Mouse (Mus musculus) liver, embryonic 16.5 days (tissue): ENCODE results near the gene Zbtb40. TPM values are rescaled to one million over a fixed set of nuclear protein-coding genes. Genes with fewer than 3 reads are reported as not detected.

Experiments
- ATAC-seq: fragments of 200-750 bp; cut with Nextera tagmentation; 2 replicates; pipeline ENCODE4 v1.8.0; 2017; ENCODE audit warnings: low read depth, mild to moderate bottlenecking, moderate number of reproducible peaks, moderate library complexity
- H3K27ac ChIP-seq: fragments of 300-500 bp; sonication (generic); 2 replicates; pipeline ENCODE4 v1.5.1; 2014; ENCODE audit warnings: mild to moderate bottlenecking, low read length
- H3K27me3 ChIP-seq: fragments of 300-500 bp; sonication (generic); 2 replicates; pipeline ENCODE4 v1.6.1; 2014; ENCODE audit warnings: low read depth, low read length, mixed read lengths; ENCODE audit not compliant: control insufficient read depth, insufficient read depth
- H3K36me3 ChIP-seq: fragments of 300-500 bp; sonication (generic); 2 replicates; pipeline ENCODE4 v1.6.1; 2014; ENCODE audit warnings: mild to moderate bottlenecking; ENCODE audit not compliant: control insufficient read depth, insufficient read depth
- H3K4me1 ChIP-seq: fragments of 300-500 bp; sonication (generic); 2 replicates; pipeline ENCODE4 v1.6.1; 2014; ENCODE audit warnings: low read depth, low read length, mixed read lengths; ENCODE audit not compliant: control insufficient read depth
- H3K4me2 ChIP-seq: fragments of 300-500 bp; sonication (generic); 2 replicates; pipeline ENCODE4 v1.6.1; 2014; ENCODE audit warnings: low read depth, low read length, mixed read lengths
- H3K4me3 ChIP-seq: fragments of 300-500 bp; sonication (generic); 2 replicates; pipeline ENCODE4 v1.5.1; 2014; ENCODE audit warnings: low read depth, mild to moderate bottlenecking, low read length
- H3K9ac ChIP-seq: fragments of 300-500 bp; sonication (generic); 2 replicates; pipeline ENCODE4 v1.6.1; 2014; ENCODE audit warnings: low read depth, low read length
- H3K9me3 ChIP-seq: fragments of 300-500 bp; sonication (generic); replicated peaks from 2 replicates; pipeline ENCODE4 v1.6.1; 2016; ENCODE audit warnings: low read length; ENCODE audit not compliant: control insufficient read depth
- whole genome bisulfite sequencing: fragments of 180-500 bp; shearing (Covaris S2); extraction: QIAGEN DNeasy Blood & Tissue Kit; methylation state at CpG from one replicate; pipeline ENCODE4 v1.1.7; 2014; ENCODE audit not compliant: insufficient replicate concordance; 5-methylcytosine and 5-hydroxymethylcytosine counted together
- polyA plus RNA-seq: library from polyadenylated mRNA; unstranded; fragments of >200 nt; fragmentation: Nextera tagmentation; extraction: Ambion mirVana; gene quantifications from 2 replicates; pipeline ENCODE4 v1.2.1, GENCODE M21; 2015

Gene Zbtb40
- polyA plus RNA-seq, 1 experiment from 2014 or later: 1.6 TPM

DNA sequence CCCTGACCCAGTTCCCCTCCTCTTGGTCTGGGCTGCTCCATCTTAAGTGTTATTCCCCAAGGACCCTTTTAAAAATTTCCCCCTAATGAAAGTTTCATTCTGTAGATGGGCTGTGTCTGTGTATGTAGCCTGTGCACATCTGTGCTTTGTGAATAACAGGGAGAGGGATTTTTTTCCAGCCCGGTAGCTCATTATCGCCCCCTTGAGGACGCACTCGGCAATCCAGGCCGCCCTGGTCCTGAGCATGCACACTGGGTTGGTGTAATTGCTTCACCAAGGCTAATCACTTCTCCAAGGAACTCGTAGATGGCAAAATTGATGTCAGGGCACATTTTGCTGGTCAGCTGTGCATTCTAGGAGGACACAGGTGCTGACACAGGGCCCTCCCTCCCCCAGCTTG lies 77.7 kb downstream of the Zbtb40 start:
- WGBS: 3% methylated on average over 6 of the region's 6 CpGs
- ATAC-seq: no peak
- no peak overlapping the region for H3K4me3 ChIP-seq
- peaks cover 17% of the 10 kb centered on the region for H3K27me3 ChIP-seq
- no peak overlapping the region for H3K27ac ChIP-seq
- H3K4me2 ChIP-seq: no peak overlapping the region
- no peaks in the 10 kb centered on the region for H3K9me3 ChIP-seq
- no peaks in the 10 kb centered on the region for H3K36me3 ChIP-seq
- no peak overlapping the region for H3K9ac ChIP-seq
- no peaks in the 10 kb centered on the region for H3K4me1 ChIP-seq

- no peak overlapping the region for H3K9ac ChIP-seq
- H3K27ac ChIP-seq: no peak overlapping the region
- H3K36me3 ChIP-seq: no peaks in the 10 kb centered on the region
- H3K27me3 ChIP-seq: peaks cover 21% of the 10 kb centered on the region
- no peak for ATAC-seq
- H3K4me1 ChIP-seq: no peaks in the 10 kb centered on the region
- no peak overlapping the region for H3K4me3 ChIP-seq
- no peaks in the 10 kb centered on the region for H3K9me3 ChIP-seq
- no peak overlapping the region for H3K4me2 ChIP-seq
- 33% methylated on average over 16 of the region's 16 CpGs for WGBS
Measured at GRCm38 (mm10) chr4:136969503-136970276, 78.9 kb downstream of the Zbtb40 start.

DNA sequence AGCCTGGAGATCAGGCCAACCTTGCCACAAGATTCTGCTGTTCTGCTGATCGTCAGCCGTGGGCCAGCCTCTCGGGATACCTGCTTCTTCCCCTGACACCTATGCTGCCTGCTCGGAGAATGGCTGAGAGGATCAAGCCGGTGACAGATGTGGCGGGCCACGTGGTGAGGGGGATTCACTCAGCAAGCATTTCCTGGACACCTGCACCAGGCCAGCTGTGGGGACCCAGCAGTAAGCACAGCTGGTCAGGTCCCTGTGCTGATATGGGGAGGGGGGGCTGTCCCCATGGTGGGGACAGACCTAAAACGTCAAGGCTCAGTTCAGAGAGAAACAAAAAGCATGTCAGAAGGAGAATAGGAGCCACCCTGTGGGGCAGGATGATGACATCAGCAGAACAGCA lies 79.5 kb downstream of the Zbtb40 start:
- Histone ChIP-seq H3K9ac (no peak overlapping the region), H3K27me3 (peaks cover 21% of the 10 kb centered on the region), H3K4me1 (no peaks in the 10 kb centered on the region), H3K4me3 (no peak overlapping the region), H3K27ac (no peak overlapping the region), H3K9me3 (no peaks in the 10 kb centered on the region), H3K36me3 (no peaks in the 10 kb centered on the region), H3K4me2 (no peak overlapping the region)
- 42% methylated on average over 8 of the region's 8 CpGs for WGBS
- ATAC-seq: no peak

DNA sequence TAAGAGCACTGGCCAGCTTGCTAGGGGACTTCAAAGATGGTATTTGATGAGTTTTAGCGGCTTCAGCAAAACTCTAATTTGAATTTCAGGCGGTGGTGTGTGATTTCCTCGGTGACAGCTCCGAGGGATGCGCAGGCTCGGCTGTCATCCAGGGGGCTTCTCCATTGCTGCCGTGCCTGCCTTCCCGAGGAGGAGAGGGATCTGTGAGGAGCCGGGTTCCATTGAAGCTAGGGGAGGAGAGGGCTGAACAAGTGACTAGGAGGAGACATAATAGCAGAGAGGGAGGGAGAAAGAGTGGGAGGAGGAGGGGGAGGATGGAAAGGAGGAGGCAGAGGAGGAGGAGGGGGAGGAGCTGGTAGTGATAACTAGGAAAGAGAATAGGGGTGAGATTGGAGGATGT lies 81.1 kb downstream of the Zbtb40 start:
- H3K27me3 ChIP-seq: peaks cover 21% of the 10 kb centered on the region
- no peak overlapping the region for H3K4me2 ChIP-seq
- H3K27ac ChIP-seq: no peak overlapping the region
- no peak overlapping the region for H3K9ac ChIP-seq
- H3K4me3 ChIP-seq: no peak overlapping the region
- no peaks in the 10 kb centered on the region for H3K36me3 ChIP-seq
- no peaks in the 10 kb centered on the region for H3K9me3 ChIP-seq
- H3K4me1 ChIP-seq: no peaks in the 10 kb centered on the region
- no peak for ATAC-seq
- WGBS: 22% methylated on average over 9 of the region's 9 CpGs

- no peaks in the 10 kb centered on the region for H3K4me1 ChIP-seq
- no peak overlapping the region for H3K4me3 ChIP-seq
- H3K27ac ChIP-seq: no peak overlapping the region
- no peaks in the 10 kb centered on the region for H3K36me3 ChIP-seq
- H3K9ac ChIP-seq: no peak overlapping the region
- no peak for ATAC-seq
- no peaks in the 10 kb centered on the region for H3K9me3 ChIP-seq
- H3K27me3 ChIP-seq: peaks cover 21% of the 10 kb centered on the region
- no peak overlapping the region for H3K4me2 ChIP-seq
- 38% methylated on average over 16 of the region's 16 CpGs for WGBS
Measured at GRCm38 (mm10) chr4:136966493-136967390, 81.9 kb downstream of the Zbtb40 start.

- Histone ChIP-seq H3K36me3 (no peaks in the 10 kb centered on the region), H3K27me3 (peaks cover 27% of the 10 kb centered on the region), H3K4me1 (no peaks in the 10 kb centered on the region), H3K9ac (no peak overlapping the region), H3K27ac (no peak overlapping the region), H3K4me2 (no peak overlapping the region), H3K4me3 (no peak overlapping the region), H3K9me3 (no peaks in the 10 kb centered on the region)
- whole genome bisulfite sequencing: 31% methylated on average over 15 of the region's 15 CpGs
- ATAC-seq: no peak
Measured at GRCm38 (mm10) chr4:136964990-136965421, 83.6 kb downstream of the Zbtb40 start.

- no peak overlapping the region for H3K27ac ChIP-seq
- WGBS: 59% methylated on average over 4 of the region's 4 CpGs
- H3K4me3 ChIP-seq: no peak overlapping the region
- ATAC-seq: no peak
- H3K9ac ChIP-seq: no peak overlapping the region
- H3K4me1 ChIP-seq: no peaks in the 10 kb centered on the region
- H3K27me3 ChIP-seq: peaks cover 38% of the 10 kb centered on the region
- no peaks in the 10 kb centered on the region for H3K9me3 ChIP-seq
- no peak overlapping the region for H3K4me2 ChIP-seq
- no peaks in the 10 kb centered on the region for H3K36me3 ChIP-seq
Measured at GRCm38 (mm10) chr4:136962447-136962846, 86.2 kb downstream of the Zbtb40 start.

- no peaks in the 10 kb centered on the region; the same call in 1 of the 2 replicates for H3K4me1 ChIP-seq
- peak; percentile 41; the same call in 1 of the 2 replicates for ATAC-seq
- H3K36me3 ChIP-seq: no peaks in the 10 kb centered on the region
- WGBS: 19% methylated on average over 4 of the region's 4 CpGs
- H3K9ac ChIP-seq: no peak overlapping the region
- no peak overlapping the region for H3K4me3 ChIP-seq
- H3K4me2 ChIP-seq: no peak overlapping the region
- no peaks in the 10 kb centered on the region for H3K9me3 ChIP-seq
- H3K27ac ChIP-seq: no peak overlapping the region
- peaks cover 42% of the 10 kb centered on the region for H3K27me3 ChIP-seq
Measured at GRCm38 (mm10) chr4:136961642-136962285, 86.8 kb downstream of the Zbtb40 start.
